Mouse (Mus musculus): ENCODE measurements around the gene Fbxw28. TPM values are rescaled to one million over a fixed set of nuclear protein-coding genes. Genes with fewer than 3 reads are reported as not detected.
"Not testable (repeated sequence)": the region's sequence is repeated elsewhere in the genome, so short reads cannot be mapped to it uniquely, and the experiment has no call there.

The Fbxw28 gene
- total RNA-seq (2021): not detected

DNA sequence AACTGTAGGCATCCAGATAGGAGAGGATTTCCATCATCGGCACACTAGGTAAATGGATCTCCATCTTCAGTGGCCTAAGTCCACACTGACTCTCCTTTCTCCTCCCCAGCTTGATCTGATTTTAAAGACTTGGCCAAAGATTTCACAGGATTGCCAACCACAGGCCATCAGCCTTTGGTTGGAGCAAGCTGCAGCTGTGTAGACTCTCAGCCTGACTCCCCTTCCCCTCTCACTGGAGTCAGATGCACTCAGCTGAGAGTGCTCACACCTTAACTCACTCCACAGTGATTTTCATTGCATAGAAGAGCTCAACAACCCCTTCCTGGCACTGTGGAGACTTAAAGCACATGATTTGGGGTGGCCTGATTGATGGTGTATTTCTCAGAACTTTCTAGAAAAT lies at the start of gene Fbxw28:
Fbxw28 (minus strand) TSS at position 101 of the 400 bp plus-strand sequence.
- not testable (repeated sequence) for DNase-seq (ENCODE audit: extremely low spot score in 1 of 2, low spot score in 1 of 2)

- DNase-seq (ENCODE audit: extremely low spot score in 1 of 2, low spot score in 1 of 2): not testable (repeated sequence)
Observed at GRCm38 (mm10) chr9:109287576-109287975, 51.9 kb downstream of the Fbxw28 start, which contains the start of gene Fbxw14. Gene Fbxw14 (minus strand): TSS chr9:109287676.

Other genes with a start within 250 kb of the Fbxw28 start
- 10 to 100 TPM; 83.2 to 98.9 TPM for gene Plxnb1, start 244.3 kb downstream of the Fbxw28 start, total RNA-seq (2021)
- gene Fbxw21, start 177.6 kb downstream of the Fbxw28 start, total RNA-seq (2021): not detected
- not detected for gene Fbxw13, start 143.7 kb downstream of the Fbxw28 start, total RNA-seq (2021)
- not detected for gene Fbxw20, start 104.9 kb downstream of the Fbxw28 start, total RNA-seq (2021)
- gene Fbxw14, start 52.0 kb downstream of the Fbxw28 start, total RNA-seq (2021): not detected
- gene Fbxw22, start 64.6 kb upstream of the Fbxw28 start, total RNA-seq (2021): not detected
- gene Fbxw16, start 109.5 kb upstream of the Fbxw28 start, total RNA-seq (2021): not detected
- not detected for gene Fbxw19, start 156.2 kb upstream of the Fbxw28 start, total RNA-seq (2021)
- gene Fbxw15, start 228.6 kb upstream of the Fbxw28 start, total RNA-seq (2021): not detected

Data from layer of hippocampus, postnatal 25 days (tissue).